Mouse (Mus musculus): ENCODE data around the gene Itgb5. TPM values are rescaled to one million over a fixed set of nuclear protein-coding genes. Genes with fewer than 3 reads are reported as not detected.

Gene Itgb5
- total and polyA plus RNA-seq, 3 experiments = 0.85 to 20.1 (median 1.8) TPM

DNA sequence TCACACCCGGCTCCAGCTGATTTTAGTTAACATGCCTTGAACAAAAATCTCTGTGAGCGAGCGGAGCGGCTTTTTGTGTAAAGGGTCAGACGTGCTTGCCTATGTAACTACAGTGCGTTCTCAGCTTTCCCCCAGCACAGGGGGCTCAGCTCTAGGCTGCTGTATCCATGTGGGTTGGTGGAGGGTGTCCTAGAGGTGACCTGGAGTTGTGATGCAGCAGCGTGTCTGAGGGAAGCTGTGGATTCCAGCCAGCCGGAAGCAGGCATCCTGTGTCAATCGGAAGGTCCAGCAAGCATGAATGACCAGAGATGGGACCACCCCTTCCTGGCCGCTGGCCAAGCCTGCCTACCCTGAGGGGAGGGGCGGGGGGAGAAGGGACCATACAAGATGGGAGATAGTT is 112.9 kb downstream of the Itgb5 start:
- in situ Hi-C loops (cut with MboI; ENCODE audit: low pct_ligation_motif_present, low pct_unique_long_range_greater_than_20kb, low sequenced_read_pairs) = no loop called here
- TF ChIP-seq PAX5 (IDR thresholded peaks at IDR 0.05; ENCODE audit: low read length) = no peak
- TF ChIP-seq RCOR1 (conservative IDR thresholded peaks at IDR 0.05; ENCODE audit: low read depth, low read length) = no peak
- no peak for TF ChIP-seq HCFC1 (IDR thresholded peaks at IDR 0.05; ENCODE audit: low read depth, low read length)
- TF ChIP-seq NRF1 (IDR thresholded peaks at IDR 0.05; ENCODE audit: low read depth, low read length) = no peak
- no peak for TF ChIP-seq NELFE (IDR thresholded peaks at IDR 0.05; ENCODE audit: low read depth, low read length)
- TF ChIP-seq MEF2A (IDR thresholded peaks at IDR 0.05; ENCODE audit: borderline replicate concordance, low read depth, low read length) = no peak
- no peak for TF ChIP-seq POLR2AphosphoS2 (IDR thresholded peaks at IDR 0.05; ENCODE audit: low read depth, low read length)
- Histone ChIP-seq H3K4me2 (ENCODE audit: insufficient read depth, low read depth, poor library complexity, severe bottlenecking) (no peak overlapping the region), H3K27me3 (replicated peaks) (peaks cover 3% of the 10 kb centered on the region), H3K4me1 (ENCODE audit: control insufficient read depth in 1 of 2, insufficient read depth in 2 of 2) (peaks cover 0 to 5% of the 10 kb centered on the region in 2 experiments; a peak in 2 of 4 replicates), H3K4me3 (replicated peaks in 1 of 3; ENCODE audit: low read depth in 2 of 3, low read length in 2 of 3, poor library complexity in 1 of 3) (no peak overlapping the region), H3K79me2 (replicated peaks; ENCODE audit: control insufficient read depth, extremely low read depth, insufficient read depth, poor library complexity, severe bottlenecking) (no peaks in the 10 kb centered on the region), H3K36me3 (replicated peaks in 1 of 2; ENCODE audit: control insufficient read depth in 1 of 2, insufficient read depth in 1 of 2, low read length in 1 of 2) (no peaks in the 10 kb centered on the region), H3K9me3 (replicated peaks; ENCODE audit: low read length) (no peaks in the 10 kb centered on the region), H3K27ac (ENCODE audit: insufficient read depth, low read depth) (no peak overlapping the region; the same call in 1 of the 2 replicates), H3K9ac (ENCODE audit: insufficient read depth, low read depth) (no peak overlapping the region)
- no peak for DNase-seq (ENCODE audit: extremely low read depth)
- dilution Hi-C loops (cut with MboI; ENCODE audit: extremely low pct_ligation_motif_present, extremely low pct_unique_long_range_greater_than_20kb, low sequenced_read_pairs) = no loop called here

DNA sequence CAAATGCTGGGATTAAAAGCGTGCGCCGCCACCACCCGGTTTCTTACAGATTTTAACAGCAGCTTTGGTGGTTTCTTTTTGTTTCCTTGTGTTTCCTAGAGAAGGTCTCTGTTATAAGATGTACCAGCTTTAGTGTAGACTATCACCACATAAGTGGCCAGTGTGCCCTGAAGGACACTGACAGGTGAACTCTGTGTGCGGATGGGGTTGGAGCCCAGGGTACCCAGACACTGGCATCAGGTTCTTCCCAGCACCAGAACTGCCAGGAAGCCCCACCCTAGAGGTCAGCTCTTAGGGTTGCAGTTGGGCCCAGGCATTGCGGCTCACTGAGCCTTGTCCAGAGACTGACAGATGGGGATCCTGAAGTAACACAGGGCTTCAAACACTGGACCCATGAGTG is 113.9 kb downstream of the Itgb5 start:
- TF ChIP-seq RCOR1 (conservative IDR thresholded peaks at IDR 0.05; ENCODE audit: low read depth, low read length) = no peak
- no peak for TF ChIP-seq ELF1 (IDR thresholded peaks at IDR 0.05; ENCODE audit: low read depth, low read length)
- no peak for TF ChIP-seq MEF2A (IDR thresholded peaks at IDR 0.05; ENCODE audit: borderline replicate concordance, low read depth, low read length)
- TF ChIP-seq RAD21 (IDR thresholded peaks at IDR 0.05; ENCODE audit: low read depth, low read length) = no peak
- no peak for TF ChIP-seq IRF4 (IDR thresholded peaks at IDR 0.05; ENCODE audit: low read depth, low read length)
- no peak for TF ChIP-seq MAZ (IDR thresholded peaks at IDR 0.05; ENCODE audit: low read depth, low read length)
- no peak for TF ChIP-seq UBTF (IDR thresholded peaks at IDR 0.05; ENCODE audit: low read depth, low read length)
- TF ChIP-seq SIN3A (IDR thresholded peaks at IDR 0.05; ENCODE audit: low read length) = no peak
- Histone ChIP-seq H3K27me3 (replicated peaks) (peaks cover 2% of the 10 kb centered on the region), H3K4me3 (replicated peaks in 1 of 3; ENCODE audit: low read depth in 2 of 3, low read length in 2 of 3, poor library complexity in 1 of 3) (no peak overlapping the region), H3K36me3 (replicated peaks in 1 of 2; ENCODE audit: control insufficient read depth in 1 of 2, insufficient read depth in 1 of 2, low read length in 1 of 2) (no peaks in the 10 kb centered on the region), H3K4me1 (ENCODE audit: control insufficient read depth in 1 of 2, insufficient read depth in 2 of 2) (peaks cover under 1 to 15% of the 10 kb centered on the region in 2 experiments; a peak in 3 of 4 replicates), H3K79me2 (replicated peaks; ENCODE audit: control insufficient read depth, extremely low read depth, insufficient read depth, poor library complexity, severe bottlenecking) (no peaks in the 10 kb centered on the region), H3K9me3 (replicated peaks; ENCODE audit: low read length) (no peaks in the 10 kb centered on the region), H3K9ac (ENCODE audit: insufficient read depth, low read depth) (no peak overlapping the region), H3K27ac (ENCODE audit: insufficient read depth, low read depth) (no peak overlapping the region), H3K4me2 (ENCODE audit: insufficient read depth, low read depth, poor library complexity, severe bottlenecking) (no peak overlapping the region)
- in situ Hi-C loops (cut with MboI; ENCODE audit: low pct_ligation_motif_present, low pct_unique_long_range_greater_than_20kb, low sequenced_read_pairs) = no loop called here
- no peak for DNase-seq (ENCODE audit: extremely low read depth)
- dilution Hi-C loops (cut with MboI; ENCODE audit: extremely low pct_ligation_motif_present, extremely low pct_unique_long_range_greater_than_20kb, low sequenced_read_pairs) = no loop called here

DNA sequence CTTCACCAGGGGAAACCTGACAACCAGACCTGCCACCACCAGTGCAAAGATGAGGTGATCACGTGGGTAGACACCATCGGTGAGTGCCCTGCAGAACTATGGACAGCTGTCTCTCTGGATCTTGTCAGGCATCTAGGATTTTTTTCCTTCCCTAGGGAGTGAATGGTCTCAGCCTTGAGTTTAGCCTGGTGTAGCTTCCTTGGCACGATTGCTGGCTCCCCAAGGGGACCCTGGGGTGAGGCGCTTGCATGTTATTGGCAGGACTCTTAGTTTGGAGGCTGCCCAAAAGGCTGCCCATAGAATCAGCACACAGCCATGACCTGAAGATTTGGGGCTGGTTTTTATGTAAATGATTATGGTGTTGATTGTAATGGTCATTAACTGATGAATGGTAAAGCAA is 114.7 kb downstream of the Itgb5 start:
- Histone ChIP-seq H3K9me3 (replicated peaks; ENCODE audit: low read length) (no peaks in the 10 kb centered on the region), H3K4me2 (ENCODE audit: insufficient read depth, low read depth, poor library complexity, severe bottlenecking) (no peak overlapping the region), H3K27ac (ENCODE audit: insufficient read depth, low read depth) (no peak overlapping the region), H3K79me2 (replicated peaks; ENCODE audit: control insufficient read depth, extremely low read depth, insufficient read depth, poor library complexity, severe bottlenecking) (no peaks in the 10 kb centered on the region), H3K27me3 (replicated peaks) (peaks cover 2% of the 10 kb centered on the region), H3K4me1 (ENCODE audit: control insufficient read depth in 1 of 2, insufficient read depth in 2 of 2) (peaks cover 4 to 23% of the 10 kb centered on the region in 2 experiments), H3K4me3 (replicated peaks in 1 of 3; ENCODE audit: low read depth in 2 of 3, low read length in 2 of 3, poor library complexity in 1 of 3) (no peak overlapping the region), H3K9ac (ENCODE audit: insufficient read depth, low read depth) (no peak overlapping the region), H3K36me3 (replicated peaks in 1 of 2; ENCODE audit: control insufficient read depth in 1 of 2, insufficient read depth in 1 of 2, low read length in 1 of 2) (no peaks in the 10 kb centered on the region)
- dilution Hi-C loops (cut with MboI; ENCODE audit: extremely low pct_ligation_motif_present, extremely low pct_unique_long_range_greater_than_20kb, low sequenced_read_pairs) = no loop called here
- no peak for TF ChIP-seq TCF12 (IDR thresholded peaks at IDR 0.05; ENCODE audit: low read depth, low read length)
- TF ChIP-seq TBP (conservative IDR thresholded peaks at IDR 0.05; ENCODE audit: low read depth, low read length) = no peak
- TF ChIP-seq CHD1 (IDR thresholded peaks at IDR 0.05; ENCODE audit: low read depth, low read length) = no peak
- no peak for TF ChIP-seq RCOR1 (conservative IDR thresholded peaks at IDR 0.05; ENCODE audit: low read depth, low read length)
- no peak for TF ChIP-seq E2F4 (IDR thresholded peaks at IDR 0.05; ENCODE audit: insufficient replicate concordance, low read depth, low read length)
- DNase-seq (ENCODE audit: extremely low read depth) = no peak
- in situ Hi-C loops (cut with MboI; ENCODE audit: low pct_ligation_motif_present, low pct_unique_long_range_greater_than_20kb, low sequenced_read_pairs) = no loop called here

Measured in CH12.LX (cell line).